Mouse (Mus musculus) layer of hippocampus, postnatal 25 days (tissue): ENCODE data around the gene Copa. TPM values are rescaled to one million over a fixed set of nuclear protein-coding genes. Genes with fewer than 3 reads are reported as not detected.
A peak's percentile ranks its signal among the peaks of the same experiment; 100 is the strongest.

ENCODE experiments used
- DNase-seq, 2 experiments: peaks; one replicate each; pipeline ENCODE4 v3.0.0; 2022; ENCODE audit warnings: mixed read lengths in 2 of 2, low spot score in 1 of 2; ENCODE audit errors: extremely low spot score in 1 of 2
- total RNA-seq, 2 experiments: library from RNA; stranded (reverse); gene quantifications; 2 replicates each; pipeline ENCODE4 v1.2.3; 2021

Copa gene
- total RNA-seq, 2 experiments from 2014 or later = 148 to 149 TPM

DNA sequence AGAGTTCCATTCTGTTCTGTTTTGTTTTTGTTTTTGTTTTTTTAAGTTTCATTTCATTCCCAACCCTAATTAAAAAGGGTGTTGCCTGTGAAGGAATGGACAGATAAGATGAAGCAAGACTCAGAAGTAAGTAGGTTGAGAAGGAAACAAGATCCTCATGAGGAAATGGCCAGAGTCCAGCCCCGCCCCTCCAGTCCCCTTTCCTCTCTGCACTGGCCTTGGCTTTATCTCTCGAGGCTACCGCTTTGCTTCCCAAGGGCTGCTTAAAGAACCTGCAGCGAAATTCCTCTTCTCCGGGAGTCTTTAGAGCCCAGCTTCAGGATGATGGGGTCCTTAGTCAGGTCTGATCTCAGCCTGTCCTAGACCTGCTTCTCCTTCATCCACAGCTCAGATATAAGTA lies 4.3 kb upstream of the Copa start:
- DNase-seq = no peak

DNA sequence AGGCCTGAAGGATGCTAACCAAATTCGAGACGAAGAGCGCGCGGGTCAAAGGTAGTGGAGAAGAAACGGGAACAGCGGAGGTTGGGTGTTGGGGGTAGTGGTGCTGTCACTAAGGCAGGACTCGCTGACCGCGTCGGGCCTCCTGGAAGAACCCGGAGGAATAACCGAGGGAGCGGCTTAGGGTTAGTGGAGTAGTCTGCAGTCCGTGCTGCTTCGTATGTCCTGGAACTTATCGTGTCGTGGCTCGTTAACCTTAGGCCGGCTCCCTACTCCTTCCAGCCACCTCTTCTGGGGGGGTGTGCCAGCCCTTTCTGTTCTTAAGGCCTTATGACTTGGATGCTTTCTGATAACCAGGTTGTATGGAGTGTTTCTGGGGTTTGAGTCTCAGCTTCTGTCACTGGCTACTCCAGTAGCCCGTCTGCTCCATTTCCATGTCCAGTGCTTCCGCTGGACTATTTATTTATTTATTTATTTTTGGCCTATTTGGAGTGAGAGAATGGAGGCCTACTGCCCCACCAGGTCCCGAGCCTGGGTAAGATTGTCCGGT lies 643 bp downstream of the Copa start:
- no peak for DNase-seq

DNA sequence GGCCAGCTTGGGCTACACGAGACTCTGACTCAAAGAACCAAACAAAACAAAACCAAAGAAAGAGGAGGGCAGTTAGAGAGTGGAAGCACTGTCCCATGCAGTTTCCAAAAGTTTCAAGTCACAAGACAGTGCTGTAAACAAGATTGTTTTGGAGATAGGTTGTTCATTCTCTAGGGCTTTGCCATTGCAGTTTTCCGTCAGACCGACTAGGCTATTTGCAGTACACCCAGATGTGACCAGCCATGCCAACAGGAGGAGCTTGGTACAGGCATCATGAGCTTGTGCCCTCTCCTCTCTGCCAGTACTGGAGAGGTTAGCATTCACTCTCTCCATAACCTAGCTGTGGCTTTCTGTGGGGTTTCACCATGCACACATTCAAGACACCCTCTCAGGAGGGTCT lies 11.2 kb downstream of the Copa start:
- no peak for DNase-seq

DNA sequence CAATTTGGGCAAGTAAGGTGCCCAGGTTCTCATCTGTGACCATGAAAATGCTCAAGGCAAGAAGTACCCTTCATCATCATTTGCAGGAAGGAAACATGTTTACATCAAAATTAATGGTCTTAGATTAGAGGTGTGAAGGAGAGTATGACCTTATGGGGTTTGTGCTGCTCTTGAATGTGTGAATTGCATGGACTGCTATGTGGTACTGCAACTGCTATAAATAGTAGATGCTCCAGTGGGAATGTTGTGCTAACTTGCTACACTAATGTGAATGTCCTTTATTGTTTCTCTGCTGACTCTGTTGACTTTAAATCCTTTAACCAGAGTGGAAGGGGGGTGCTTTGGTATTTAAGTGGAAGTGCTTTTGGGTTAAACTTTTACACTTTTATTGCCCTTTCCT lies 12.0 kb downstream of the Copa start:
- no peak for DNase-seq

DNA sequence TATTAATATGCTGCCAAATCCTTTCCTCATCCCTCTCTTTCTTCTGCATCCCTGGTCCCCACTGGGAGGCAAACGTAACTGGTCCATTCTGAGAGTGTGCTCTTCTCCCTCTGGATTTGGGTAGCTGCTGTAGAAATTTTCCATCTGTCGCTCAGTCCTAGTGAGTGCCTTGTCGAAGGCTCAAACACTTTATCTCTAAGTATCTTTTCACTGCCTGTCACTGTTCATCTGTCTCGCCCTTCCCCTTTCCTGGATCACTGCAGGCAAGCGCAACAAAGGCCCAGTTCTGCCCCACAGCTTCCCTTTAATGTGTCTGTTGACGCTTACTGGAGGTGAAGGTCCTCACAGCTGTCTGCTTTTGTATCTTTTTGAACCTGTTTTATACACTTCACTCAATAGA lies 12.9 kb downstream of the Copa start:
- no peak for DNase-seq

DNA sequence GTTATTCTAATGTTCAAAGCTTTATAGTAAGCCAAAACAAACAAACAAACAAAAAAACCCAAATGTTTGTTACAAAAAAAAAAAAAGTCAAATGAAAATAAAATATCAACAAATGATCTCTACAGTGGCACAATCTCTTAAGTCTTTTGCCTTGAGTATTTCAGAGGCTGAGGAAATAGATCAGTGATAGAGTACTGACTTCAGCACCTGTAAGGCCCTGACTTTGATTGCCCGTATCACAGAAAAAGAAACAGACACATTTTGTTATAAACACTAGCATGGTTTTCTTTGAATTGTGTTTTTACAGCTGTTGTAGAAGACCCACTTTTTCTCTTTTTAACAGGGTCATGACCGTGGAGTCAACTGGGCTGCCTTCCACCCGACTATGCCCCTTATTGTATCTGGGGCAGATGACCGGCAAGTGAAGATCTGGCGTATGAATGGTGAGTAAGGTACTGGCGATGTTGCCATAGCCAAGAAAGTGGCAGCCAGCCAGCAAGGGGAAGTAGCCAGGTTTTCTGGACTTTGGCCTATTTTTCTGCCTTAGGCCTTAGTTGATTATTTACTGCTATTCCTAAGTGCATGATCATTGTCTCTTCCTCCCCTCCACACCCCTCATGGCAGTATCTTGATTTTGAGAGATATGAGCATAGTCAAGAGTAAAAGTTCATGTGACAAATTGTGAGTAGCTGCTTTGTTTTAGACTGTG lies 17.1 kb downstream of the Copa start:
- DNase-seq = no peak

DNA sequence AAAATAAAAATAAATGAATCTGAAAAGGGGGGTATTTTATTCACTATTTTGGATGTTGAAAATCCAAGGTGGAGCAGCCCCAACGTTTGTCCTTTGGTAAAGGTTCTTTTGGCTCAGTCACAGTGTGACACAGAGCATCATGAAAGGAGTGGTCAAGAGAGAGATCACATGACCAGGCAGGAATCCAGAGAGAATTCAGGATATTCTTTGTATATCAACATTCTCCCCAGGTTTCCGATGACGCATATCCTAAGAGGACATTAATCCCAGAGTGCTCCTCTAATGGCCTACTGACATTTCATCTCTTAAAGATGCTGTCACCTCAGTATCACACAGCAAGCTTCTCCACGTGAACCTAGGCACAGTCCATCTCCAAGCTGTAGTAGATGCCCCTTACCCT lies 21.3 kb downstream of the Copa start:
- no peak for DNase-seq

DNA sequence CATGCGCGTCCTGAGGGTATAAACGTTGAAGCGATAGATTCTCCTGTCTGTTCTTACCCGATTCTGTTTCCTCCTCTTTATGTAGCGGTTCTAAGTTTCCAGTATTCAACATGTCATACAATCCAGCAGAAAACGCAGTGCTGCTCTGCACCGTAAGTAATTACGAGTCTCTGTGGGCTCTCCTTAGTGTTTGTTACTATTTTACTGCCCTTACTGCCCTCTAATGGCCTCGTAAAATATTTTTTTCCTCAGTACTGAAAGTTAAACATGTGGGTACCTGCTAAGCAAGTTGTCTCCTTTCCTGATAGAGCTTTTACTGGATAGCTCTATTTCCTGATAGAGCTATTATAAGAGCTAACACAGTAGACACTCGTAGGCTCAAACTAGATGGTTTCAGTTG lies 22.8 kb downstream of the Copa start:
- no peak for DNase-seq

DNA sequence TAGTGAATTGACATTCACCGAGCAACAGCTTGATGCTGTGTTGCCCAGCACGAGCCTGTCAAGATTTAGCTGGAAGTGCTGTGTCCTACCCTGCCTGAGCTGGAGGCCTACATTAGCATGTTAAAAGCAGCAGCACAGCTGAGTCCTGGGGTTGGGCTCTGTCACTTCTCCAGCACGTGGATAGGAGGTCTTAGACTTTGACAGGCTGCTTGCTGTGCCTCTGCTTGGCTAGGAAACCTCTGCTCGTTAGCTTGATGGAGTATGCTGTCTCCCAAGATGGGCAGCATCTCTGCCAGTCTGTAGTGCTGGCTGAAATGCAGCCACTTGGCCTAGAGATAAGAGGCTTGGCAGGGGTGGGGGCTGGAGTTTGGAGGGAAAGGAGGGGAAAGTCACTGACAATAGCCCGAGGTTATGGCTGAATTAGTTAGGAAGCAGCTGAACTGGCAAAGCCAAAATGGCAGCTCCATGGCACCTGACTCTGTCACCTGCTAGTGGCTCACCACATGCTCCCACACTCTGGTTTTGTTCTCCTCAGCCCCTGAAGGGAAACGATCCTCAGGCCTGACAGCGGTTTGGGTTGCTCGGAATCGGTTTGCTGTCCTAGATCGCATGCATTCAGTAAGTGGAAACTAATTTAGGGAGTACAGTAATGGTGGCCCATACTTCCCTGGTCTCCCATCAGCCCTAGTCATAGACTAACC lies 25.6 kb downstream of the Copa start:
- no peak for DNase-seq

DNA sequence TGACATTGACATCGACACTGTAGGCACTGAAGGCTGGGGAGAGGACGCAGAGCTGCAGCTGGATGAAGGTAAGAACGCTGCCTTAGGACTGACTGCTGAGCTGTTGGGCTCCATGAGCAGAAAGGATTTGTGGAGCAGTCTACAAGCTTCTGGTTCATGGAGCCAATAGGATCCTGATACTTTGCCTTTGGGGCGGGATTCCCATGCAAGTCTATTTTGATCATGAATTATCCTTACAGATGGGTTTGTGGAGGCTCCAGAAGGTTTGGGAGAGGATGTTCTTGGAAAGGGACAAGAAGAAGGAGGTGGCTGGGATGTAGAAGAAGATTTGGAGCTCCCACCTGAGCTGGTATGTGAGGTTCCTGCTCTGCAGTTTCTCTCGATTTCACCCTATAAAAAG lies 34.6 kb downstream of the Copa start:
- DNase-seq = no peak

DNA sequence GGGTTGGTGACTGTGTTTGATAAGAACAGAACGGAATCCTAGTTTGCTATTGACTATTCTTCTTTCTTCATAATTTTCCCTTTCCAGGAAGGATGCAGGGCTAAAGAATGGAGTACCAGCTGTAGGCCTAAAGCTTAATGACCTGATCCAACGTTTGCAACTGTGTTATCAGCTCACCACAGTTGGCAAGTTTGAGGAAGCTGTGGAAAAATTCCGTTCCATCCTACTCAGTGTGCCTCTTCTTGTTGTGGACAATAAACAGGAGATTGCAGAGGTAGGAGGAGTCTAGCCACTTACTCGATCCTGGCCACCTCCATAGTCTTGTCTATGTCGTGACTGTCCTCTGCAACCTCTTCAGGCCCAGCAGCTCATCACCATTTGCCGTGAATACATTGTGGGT lies 36.8 kb downstream of the Copa start:
- no peak for DNase-seq

DNA sequence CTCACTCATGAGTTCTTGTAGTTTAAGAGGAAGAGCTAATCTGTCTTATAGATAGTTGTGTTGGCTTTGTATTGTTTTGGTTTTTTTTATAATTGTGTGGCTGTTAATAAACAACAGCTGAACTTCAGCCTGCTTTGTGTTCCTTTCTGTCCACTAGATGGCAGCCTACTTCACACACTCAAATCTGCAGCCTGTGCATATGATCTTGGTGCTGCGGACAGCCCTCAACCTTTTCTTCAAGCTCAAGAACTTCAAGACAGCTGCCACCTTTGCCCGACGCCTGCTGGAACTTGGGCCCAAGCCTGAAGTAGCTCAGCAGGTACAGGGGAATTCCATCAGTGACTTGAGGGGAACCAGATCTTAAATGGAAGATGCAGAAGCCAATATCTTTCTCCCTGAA lies 37.4 kb downstream of the Copa start:
- no peak for DNase-seq

DNA sequence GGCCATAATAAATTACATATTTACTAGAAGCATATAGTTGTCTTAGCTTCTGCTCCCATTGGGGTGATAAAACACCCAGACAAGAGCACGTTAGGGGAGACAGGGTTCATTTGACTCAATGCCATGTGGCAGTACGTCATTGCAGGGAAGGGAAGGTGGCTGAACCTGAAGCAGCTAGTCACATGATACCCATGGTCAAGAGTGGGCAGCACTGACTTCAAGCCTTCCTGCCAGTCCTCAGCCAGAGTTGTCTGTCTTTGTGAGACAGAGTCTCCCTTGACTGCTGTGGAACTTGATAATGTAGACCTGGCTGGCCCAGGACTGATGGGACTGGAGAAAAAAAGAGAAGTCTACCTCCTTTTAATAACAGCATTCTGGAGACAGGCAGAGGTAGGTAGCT lies 40.3 kb downstream of the Copa start:
- no peak for DNase-seq

DNA sequence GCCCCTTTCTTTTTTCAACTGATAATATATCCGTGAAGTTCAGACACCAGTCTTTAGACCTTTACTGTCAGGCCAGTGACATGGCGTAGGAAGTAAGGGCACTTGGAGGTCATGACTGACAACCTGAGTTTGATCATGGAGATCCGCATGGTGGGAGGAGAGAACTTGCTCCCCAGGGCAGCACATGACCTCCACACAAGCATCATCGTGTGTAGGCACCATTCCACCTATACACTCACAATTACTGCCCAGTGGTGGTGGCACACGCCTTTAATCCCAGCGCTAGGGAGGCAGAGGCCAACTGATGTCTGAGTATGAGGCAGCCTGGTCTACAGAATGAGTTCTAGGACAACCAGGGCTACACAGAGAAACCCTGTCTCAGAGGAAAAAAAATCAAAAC lies 42.2 kb downstream of the Copa start:
- no peak for DNase-seq

DNA sequence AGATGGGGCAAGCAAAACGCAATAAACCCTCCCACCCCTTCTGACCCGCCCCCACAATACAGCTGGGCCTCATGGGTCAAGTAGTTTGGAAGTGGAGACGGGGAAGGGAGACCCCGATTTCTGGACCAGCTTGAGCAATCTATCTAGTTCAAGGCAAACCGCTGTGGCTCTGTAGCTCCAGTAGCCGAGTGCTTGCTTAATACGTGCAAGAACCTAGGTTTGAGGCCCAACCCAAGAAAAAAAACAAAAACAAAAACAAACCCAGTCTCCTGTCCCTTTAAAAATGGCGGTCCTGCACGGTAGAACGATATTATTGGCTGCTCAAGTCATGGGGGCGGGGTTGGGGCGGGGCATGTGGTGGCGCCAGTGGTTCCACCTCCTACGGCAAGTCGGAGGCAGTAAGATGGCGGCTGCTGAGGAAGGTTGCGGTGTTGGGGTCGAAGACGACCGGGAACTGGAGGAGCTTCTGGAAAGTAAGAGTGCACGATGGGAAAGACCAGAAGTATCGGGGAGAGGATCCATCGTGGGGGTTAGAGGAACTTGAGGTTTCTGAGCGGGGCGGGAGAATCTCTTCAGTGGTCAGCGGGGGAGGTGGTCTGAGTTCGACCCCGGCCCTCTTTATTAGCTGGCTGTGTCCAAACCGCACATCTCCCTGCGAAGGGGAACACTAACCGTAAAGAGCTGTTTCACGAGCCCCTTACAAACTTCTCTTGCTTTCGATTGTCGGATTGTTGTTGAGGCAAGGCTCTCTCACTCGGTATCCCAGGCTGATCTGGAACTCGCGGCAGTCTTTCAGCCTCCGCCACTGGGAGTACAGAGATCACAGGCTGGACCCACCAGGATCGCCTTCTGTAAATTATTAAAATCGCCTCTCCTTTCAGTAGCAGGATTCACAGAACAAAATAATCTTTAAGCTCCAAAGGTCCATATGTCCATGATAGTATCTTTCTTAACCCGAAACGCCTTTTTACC lies 44.3 kb downstream of the Copa start, which contains the start of gene Pex19:
Gene Pex19 (plus strand): TSS at position 380 of the 972 bp plus-strand sequence.
- DNase-seq = peak; percentile 60 to 66

DNA sequence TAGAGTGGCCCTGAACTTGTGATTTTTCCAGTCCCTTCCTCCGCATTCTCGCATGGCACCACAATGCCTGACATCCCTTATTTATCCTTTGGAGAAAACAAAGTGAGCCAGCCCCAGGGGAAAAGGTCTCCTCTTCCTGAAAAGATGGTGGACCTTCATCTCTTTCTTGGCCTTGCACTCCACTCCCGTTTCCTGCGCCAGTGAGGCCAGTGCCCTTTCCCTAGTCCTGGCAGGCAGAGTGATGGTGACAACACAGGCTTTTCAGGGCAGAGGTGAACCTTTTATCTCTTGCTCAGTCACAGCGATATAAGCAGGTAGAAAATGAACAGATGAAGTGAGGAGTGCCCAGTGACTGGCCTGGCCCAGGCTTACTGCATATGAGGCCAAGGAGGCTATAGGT lies 45.2 kb downstream of the Copa start:
- DNase-seq = no peak

DNA sequence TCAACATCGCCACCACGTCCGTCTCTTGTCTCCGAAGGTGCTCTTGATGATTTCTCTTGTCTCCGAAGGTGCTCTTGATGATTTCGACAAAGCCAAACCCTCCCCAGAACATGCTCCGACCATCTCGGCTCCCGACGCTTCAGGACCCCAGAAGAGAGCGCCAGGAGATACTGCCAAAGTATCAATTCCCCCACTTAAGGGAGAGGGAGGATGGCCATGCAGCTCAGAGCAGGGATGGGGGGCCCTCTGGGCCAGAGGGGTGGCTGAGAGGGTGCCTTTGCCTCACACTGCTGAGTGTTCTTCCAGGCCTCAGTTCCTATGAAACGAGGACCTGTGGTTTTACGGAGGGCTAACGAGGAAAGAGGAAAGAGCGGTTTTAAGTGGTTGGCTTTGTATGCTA lies 46.2 kb downstream of the Copa start:
- DNase-seq = no peak

DNA sequence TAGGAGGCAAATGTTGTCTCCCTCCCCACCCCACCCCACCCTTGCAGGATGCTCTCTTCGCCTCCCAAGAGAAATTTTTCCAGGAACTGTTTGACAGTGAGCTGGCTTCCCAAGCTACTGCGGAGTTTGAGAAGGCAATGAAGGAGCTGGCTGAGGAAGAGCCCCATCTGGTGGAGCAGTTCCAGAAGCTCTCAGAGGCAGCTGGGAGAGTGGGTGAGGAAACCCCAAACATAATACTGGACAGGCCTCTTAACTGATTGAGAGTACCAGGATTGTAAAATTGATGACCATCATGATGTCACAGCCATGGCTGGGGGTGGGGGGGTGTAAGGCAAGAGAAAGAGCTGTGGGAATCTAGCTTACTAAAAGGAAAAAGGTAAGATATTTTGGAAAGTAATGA lies 46.8 kb downstream of the Copa start:
- DNase-seq = peak in 1 of 2 experiments; percentile 25

DNA sequence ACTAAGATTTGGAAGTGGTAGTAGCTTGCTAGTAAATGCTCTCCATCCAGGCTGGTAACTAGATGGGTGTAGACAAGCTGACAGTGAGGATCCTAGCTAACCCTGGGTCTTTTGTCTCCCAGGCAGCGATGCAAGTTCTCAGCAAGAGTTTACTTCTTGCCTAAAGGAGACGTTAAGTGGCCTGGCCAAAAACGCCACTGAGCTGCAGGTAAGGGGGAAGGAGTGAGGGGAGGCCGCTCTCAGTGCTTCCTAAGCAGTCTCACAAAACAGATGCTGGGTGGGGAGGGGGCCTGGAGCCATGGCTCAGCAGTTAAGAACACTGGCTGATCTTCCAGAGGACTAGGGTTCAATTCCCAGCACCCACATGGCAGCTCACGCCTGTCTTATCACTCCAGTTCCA lies 47.5 kb downstream of the Copa start:
- no peak for DNase-seq

DNA sequence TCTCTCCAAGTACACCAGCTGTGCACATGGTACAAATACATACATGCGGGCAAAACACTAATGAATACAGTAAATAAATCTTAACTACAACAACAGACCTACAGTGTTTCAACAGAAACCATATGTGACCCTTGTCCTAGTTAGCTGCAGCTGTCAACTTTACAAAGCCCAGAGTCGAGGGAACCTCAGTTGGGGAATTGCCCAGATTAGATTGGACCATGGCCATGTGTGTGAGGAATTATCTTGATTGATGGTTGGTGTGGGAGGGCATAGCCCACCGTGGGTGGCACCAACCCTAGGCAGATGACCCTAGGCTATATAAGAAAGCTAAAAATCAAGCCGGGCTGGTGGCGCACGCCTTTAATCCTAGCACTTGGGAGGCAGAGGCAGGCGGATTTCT lies 50.0 kb downstream of the Copa start:
- no peak for DNase-seq

DNA sequence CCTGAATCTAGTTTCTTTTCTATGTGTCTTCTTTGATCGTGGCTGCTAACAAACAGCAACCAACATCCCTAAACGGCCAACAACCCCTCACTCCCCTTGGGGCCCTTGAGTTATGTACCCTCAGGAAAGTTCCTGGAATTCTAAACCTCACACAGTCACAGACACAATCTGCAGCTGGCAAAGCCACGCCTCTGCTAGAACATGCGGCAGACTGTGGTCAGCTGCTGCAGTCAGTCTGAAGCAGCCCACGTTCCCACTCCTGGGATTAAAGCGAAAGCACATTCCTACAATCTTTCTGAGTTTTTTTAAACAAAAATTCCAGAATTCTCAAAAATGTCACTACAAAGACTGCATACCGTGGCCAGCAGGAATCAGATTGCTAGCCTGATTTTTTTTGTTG lies 51.2 kb downstream of the Copa start:
- no peak for DNase-seq
